Mouse (Mus musculus): ENCODE data around the gene Cenpx.

DNA sequence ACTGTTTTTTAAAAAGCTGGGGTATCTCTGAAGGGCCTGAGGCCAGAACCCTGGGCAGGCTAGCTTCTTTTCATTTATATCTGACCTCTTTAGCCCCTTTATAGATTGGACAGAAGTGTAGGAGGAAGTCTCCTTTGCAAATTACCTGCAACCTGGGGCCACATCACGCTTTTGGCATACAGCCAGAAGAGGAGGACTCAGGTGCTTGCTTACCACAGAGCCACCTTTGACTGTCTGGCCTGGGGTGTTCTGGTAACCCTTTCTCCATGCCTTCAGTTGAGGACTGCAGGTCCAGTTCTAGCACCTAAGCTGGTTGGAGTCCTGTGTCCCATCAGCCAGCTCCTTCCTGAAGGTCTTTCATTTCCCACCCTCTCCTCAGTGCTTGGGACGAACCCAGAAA is 4.0 kb downstream of the Cenpx start:
- TF ChIP-seq HCFC1 (IDR thresholded peaks at IDR 0.05; ENCODE audit: borderline replicate concordance, insufficient read depth, low read length) (no peak), CHD2 (IDR thresholded peaks at IDR 0.05; ENCODE audit: low read depth, low read length) (no peak), ZNF384 (IDR thresholded peaks at IDR 0.05; ENCODE audit: low read depth, low read length) (no peak)
